Mouse (Mus musculus) embryonic facial prominence, embryonic 10.5 days (tissue): ENCODE measurements around the gene Trpc5. TPM values are rescaled to one million over a fixed set of nuclear protein-coding genes. Genes with fewer than 3 reads are reported as not detected.

Source experiments
- polyA plus RNA-seq: library from polyadenylated mRNA; unstranded; fragments of >200 nt; fragmentation: Nextera tagmentation; extraction: Ambion mirVana; gene quantifications from 2 replicates; pipeline ENCODE4 v1.2.1, GENCODE M21; 2016

Gene Trpc5
- polyA plus RNA-seq, 1 experiment from 2014 or later, result 0.19 TPM

Other genes with a start within 250 kb of the Trpc5 start
- gene Trpc5os, start 231.6 kb downstream of the Trpc5 start, polyA plus RNA-seq, result not detected in 2 replicates
- 0.15 and 0.33 TPM in 2 replicates for gene Rtl4, start 727 bp upstream of the Trpc5 start, polyA plus RNA-seq